Mouse (Mus musculus) limb, embryonic 13.5 days (tissue): ENCODE measurements at regions not wholly inside any gene's neighbourhood (a gene's known extent, or its start where the extent isn't known, plus 50 kb on each side); places are given as distances from the start of the nearest gene placed in this dataset.

ENCODE experiments used
- ATAC-seq: fragments of 200-750 bp; cut with Nextera tagmentation; 2 replicates; pipeline ENCODE4 v1.8.0; 2017; ENCODE audit warnings: low read depth, moderate number of reproducible peaks, moderate TSS enrichment; ENCODE audit not compliant: low FRiP score
- H3K27ac ChIP-seq: fragments of 300-500 bp; sonication (generic); 2 replicates; pipeline ENCODE4 v1.5.1; 2015; ENCODE audit warnings: inconsistent platforms, mild to moderate bottlenecking, moderate library complexity
- H3K27me3 ChIP-seq: fragments of 300-500 bp; sonication (generic); 2 replicates; pipeline ENCODE4 v1.6.1; 2015; ENCODE audit warnings: mild to moderate bottlenecking, inconsistent platforms
- H3K36me3 ChIP-seq: fragments of 300-500 bp; sonication (generic); 2 replicates; pipeline ENCODE4 v1.6.1; 2015; ENCODE audit warnings: inconsistent platforms, mild to moderate bottlenecking, moderate library complexity
- H3K4me1 ChIP-seq: fragments of 300-500 bp; sonication (generic); 2 replicates; pipeline ENCODE4 v1.6.1; 2015; ENCODE audit warnings: inconsistent platforms
- H3K4me2 ChIP-seq: fragments of 300-500 bp; sonication (generic); replicated peaks from 2 replicates; pipeline ENCODE4 v1.6.1; 2015; ENCODE audit warnings: inconsistent platforms, mild to moderate bottlenecking, moderate library complexity
- H3K4me3 ChIP-seq: fragments of 300-500 bp; sonication (generic); 2 replicates; pipeline ENCODE4 v1.5.1; 2015; ENCODE audit warnings: moderate library complexity, mild to moderate bottlenecking, inconsistent platforms
- H3K9ac ChIP-seq: fragments of 300-500 bp; sonication (generic); 2 replicates; pipeline ENCODE4 v1.6.1; 2015; ENCODE audit warnings: mild to moderate bottlenecking, inconsistent platforms
- H3K9me3 ChIP-seq: fragments of 300-500 bp; sonication (generic); 2 replicates; pipeline ENCODE4 v1.6.1; 2016; ENCODE audit warnings: inconsistent platforms
- WGBS: fragments of 180-500 bp; shearing (Covaris S2); methylation state at CpG from one replicate; pipeline ENCODE4 v1.1.7; 2015; 5-methylcytosine and 5-hydroxymethylcytosine counted together

GRCm38 (mm10) chr16:25104165-25104564 is 182.5 kb upstream of the Tprg start:
- no peak overlapping the region for H3K4me2 ChIP-seq
- H3K27ac ChIP-seq: no peak overlapping the region
- H3K9me3 ChIP-seq: no peaks in the 10 kb centered on the region; the same call in 1 of the 2 replicates
- H3K27me3 ChIP-seq: no peaks in the 10 kb centered on the region
- 84% methylated on average over 2 of the region's 2 CpGs for WGBS
- no peak overlapping the region for H3K4me3 ChIP-seq
- H3K36me3 ChIP-seq: no peaks in the 10 kb centered on the region
- ATAC-seq: no peak
- no peak overlapping the region for H3K9ac ChIP-seq
- no peaks in the 10 kb centered on the region for H3K4me1 ChIP-seq

DNA sequence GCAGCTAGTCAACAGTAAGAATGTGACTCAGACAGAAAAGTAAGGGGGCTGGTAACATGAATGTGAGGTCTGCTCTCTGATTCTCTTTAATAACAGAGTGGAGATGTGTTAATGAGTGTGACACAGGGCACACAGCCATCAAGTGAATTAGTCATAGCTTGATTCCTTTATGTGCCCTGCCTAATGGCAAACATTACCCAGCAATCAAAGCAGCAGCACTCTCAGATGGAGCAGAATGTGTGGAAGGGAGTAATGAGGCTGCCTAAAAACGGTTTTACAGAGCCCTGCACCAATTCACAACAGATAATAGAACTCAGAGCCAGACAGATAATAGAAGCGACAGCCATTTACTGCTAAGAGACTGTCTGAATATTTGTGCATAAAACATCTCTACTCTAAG is 182.0 kb upstream of the Tprg start:
- Histone ChIP-seq H3K4me1 (no peaks in the 10 kb centered on the region), H3K9me3 (no peaks in the 10 kb centered on the region), H3K36me3 (no peaks in the 10 kb centered on the region), H3K9ac (no peak overlapping the region), H3K4me2 (no peak overlapping the region), H3K27ac (no peak overlapping the region), H3K4me3 (no peak overlapping the region), H3K27me3 (no peaks in the 10 kb centered on the region)
- no peak for ATAC-seq
- WGBS: 43% methylated on average over 2 of the region's 2 CpGs

- no peak overlapping the region for H3K4me3 ChIP-seq
- H3K36me3 ChIP-seq: no peaks in the 10 kb centered on the region
- no peak overlapping the region for H3K27ac ChIP-seq
- H3K9me3 ChIP-seq: peaks cover 3% of the 10 kb centered on the region; the same call in 1 of the 2 replicates
- WGBS: 64% methylated on average over 4 of the region's 4 CpGs
- no peaks in the 10 kb centered on the region for H3K4me1 ChIP-seq
- H3K4me2 ChIP-seq: no peak overlapping the region
- no peak for ATAC-seq
- H3K27me3 ChIP-seq: no peaks in the 10 kb centered on the region
- H3K9ac ChIP-seq: no peak overlapping the region
Measured at GRCm38 (mm10) chr16:25140164-25140563, 146.5 kb upstream of the Tprg start.

DNA sequence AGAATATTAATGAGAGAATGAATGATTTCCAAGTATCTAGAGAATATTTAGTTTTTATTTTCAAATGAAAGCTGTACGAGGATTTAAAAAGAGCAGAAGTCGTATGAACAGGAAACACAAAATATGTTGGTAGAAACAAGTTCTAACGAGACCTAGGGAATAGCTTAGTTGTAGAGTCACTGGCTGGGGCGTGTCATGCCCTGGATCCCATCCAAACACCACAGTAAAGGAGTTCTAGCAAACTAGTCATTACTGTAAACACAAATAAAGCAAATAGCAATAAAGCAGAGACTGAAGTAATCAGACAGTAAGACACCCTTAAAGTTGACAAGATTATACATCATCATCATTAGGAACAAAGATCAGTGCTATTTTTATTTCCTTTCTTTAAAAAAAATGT is 139.1 kb upstream of the Tprg start:
- Histone ChIP-seq H3K36me3 (no peaks in the 10 kb centered on the region), H3K9ac (no peak overlapping the region), H3K9me3 (peaks cover 3% of the 10 kb centered on the region; the same call in 1 of the 2 replicates), H3K27me3 (no peaks in the 10 kb centered on the region), H3K4me1 (no peaks in the 10 kb centered on the region), H3K4me2 (no peak overlapping the region), H3K27ac (no peak overlapping the region), H3K4me3 (no peak overlapping the region)
- 57% methylated on average over 4 of the region's 4 CpGs for WGBS
- ATAC-seq: no peak

GRCm38 (mm10) chr16:25149186-25149585 is 137.4 kb upstream of the Tprg start:
- Histone ChIP-seq H3K36me3 (no peaks in the 10 kb centered on the region), H3K27ac (no peak overlapping the region), H3K4me2 (no peak overlapping the region), H3K9me3 (no peaks in the 10 kb centered on the region), H3K9ac (no peak overlapping the region), H3K4me3 (no peak overlapping the region), H3K27me3 (no peaks in the 10 kb centered on the region), H3K4me1 (no peaks in the 10 kb centered on the region)
- ATAC-seq: no peak
- 94% methylated on average over 1 of the region's 1 CpGs for WGBS

- H3K9me3 ChIP-seq: no peaks in the 10 kb centered on the region
- no peak overlapping the region for H3K4me3 ChIP-seq
- no peak overlapping the region for H3K27ac ChIP-seq
- H3K27me3 ChIP-seq: no peaks in the 10 kb centered on the region
- ATAC-seq: no peak
- H3K36me3 ChIP-seq: no peaks in the 10 kb centered on the region
- no peak overlapping the region for H3K9ac ChIP-seq
- H3K4me1 ChIP-seq: no peaks in the 10 kb centered on the region
- H3K4me2 ChIP-seq: no peak overlapping the region
Measured at GRCm38 (mm10) chr16:25176870-25177269, 109.7 kb upstream of the Tprg start.

- 80% methylated on average over 2 of the region's 2 CpGs for WGBS
- Histone ChIP-seq H3K4me1 (no peaks in the 10 kb centered on the region), H3K27ac (no peak overlapping the region), H3K9me3 (no peaks in the 10 kb centered on the region), H3K27me3 (no peaks in the 10 kb centered on the region), H3K4me3 (no peak overlapping the region), H3K36me3 (no peaks in the 10 kb centered on the region), H3K9ac (no peak overlapping the region), H3K4me2 (no peak overlapping the region)
- ATAC-seq: no peak
Measured at GRCm38 (mm10) chr16:25178055-25178454, 108.6 kb upstream of the Tprg start.

GRCm38 (mm10) chr16:25181939-25182338 is 104.7 kb upstream of the Tprg start:
- ATAC-seq: no peak
- no peak overlapping the region for H3K9ac ChIP-seq
- H3K27ac ChIP-seq: no peak overlapping the region
- H3K36me3 ChIP-seq: no peaks in the 10 kb centered on the region
- WGBS: 93% methylated on average over 6 of the region's 6 CpGs
- no peaks in the 10 kb centered on the region for H3K4me1 ChIP-seq
- no peak overlapping the region for H3K4me2 ChIP-seq
- no peak overlapping the region for H3K4me3 ChIP-seq
- H3K9me3 ChIP-seq: no peaks in the 10 kb centered on the region
- H3K27me3 ChIP-seq: no peaks in the 10 kb centered on the region

DNA sequence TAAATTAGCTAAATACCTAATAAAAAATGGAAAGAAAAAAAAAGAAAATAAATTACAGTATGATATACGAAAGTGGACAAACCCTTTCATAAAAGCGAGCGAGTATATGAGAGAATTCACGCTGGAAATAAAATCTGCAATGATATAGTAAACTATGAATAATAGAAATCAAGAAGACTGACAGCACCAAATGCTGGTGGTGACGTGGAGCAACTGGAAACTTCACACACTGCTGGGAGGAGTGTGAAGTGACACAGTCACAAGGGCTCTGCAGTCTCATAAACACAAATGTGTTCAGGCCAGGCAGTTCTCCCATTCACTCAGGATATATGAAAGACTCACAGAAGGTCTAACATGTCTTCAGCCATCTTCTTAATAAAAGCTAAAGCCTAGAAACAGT is 89.5 kb upstream of the Tprg start:
- H3K4me3 ChIP-seq: no peak overlapping the region
- H3K9ac ChIP-seq: no peak overlapping the region
- no peaks in the 10 kb centered on the region for H3K9me3 ChIP-seq
- H3K4me2 ChIP-seq: no peak overlapping the region
- H3K27me3 ChIP-seq: no peaks in the 10 kb centered on the region
- H3K36me3 ChIP-seq: no peaks in the 10 kb centered on the region
- no peak overlapping the region for H3K27ac ChIP-seq
- no peaks in the 10 kb centered on the region for H3K4me1 ChIP-seq
- 93% methylated on average over 5 of the region's 5 CpGs for WGBS
- no peak for ATAC-seq

DNA sequence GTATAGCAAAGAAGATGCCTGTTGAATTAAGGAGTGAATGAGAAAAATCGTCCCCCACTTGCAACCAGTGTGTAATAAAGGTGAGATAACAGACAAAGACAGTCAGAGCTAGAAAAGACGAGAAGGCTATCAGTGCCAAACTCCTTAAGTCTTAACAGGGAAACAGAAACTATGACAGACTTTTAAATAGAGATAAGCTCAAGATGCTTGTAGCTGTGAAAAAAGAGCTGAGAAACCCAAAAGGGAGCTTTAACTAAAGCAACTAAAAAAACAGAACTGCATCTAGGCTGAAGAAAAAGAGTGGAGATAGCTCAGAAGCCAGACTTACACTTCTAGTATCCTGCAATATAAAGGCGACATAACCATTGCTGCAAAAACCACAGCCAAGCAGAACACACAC is 87.8 kb upstream of the Tprg start:
- Histone ChIP-seq H3K4me1 (no peaks in the 10 kb centered on the region), H3K36me3 (no peaks in the 10 kb centered on the region), H3K27me3 (no peaks in the 10 kb centered on the region), H3K4me2 (no peak overlapping the region), H3K27ac (no peak overlapping the region), H3K9me3 (no peaks in the 10 kb centered on the region), H3K4me3 (no peak overlapping the region), H3K9ac (no peak overlapping the region)
- no peak for ATAC-seq
- WGBS: 72% methylated on average over 3 of the region's 3 CpGs

DNA sequence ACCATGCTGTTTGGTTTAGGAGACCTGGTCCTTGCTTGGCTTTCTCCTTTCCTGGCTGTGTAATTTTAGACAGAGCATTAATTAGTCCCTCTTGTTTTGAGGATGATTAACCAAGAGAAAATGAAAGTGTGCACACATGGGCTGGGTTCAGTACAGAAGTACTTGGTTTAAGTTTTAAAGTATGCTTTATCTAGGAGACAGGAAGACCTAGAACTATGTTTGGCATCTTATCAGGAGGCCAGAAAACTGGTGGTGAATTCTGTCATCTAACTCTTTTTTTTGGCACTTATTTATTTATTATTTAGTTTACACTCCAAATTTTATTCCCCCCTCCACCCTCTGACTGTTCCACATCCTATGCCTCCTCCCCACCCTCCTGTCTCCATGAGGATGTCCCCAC is 86.6 kb upstream of the Tprg start:
- no peak overlapping the region for H3K9ac ChIP-seq
- no peaks in the 10 kb centered on the region for H3K9me3 ChIP-seq
- no peaks in the 10 kb centered on the region for H3K36me3 ChIP-seq
- H3K4me2 ChIP-seq: no peak overlapping the region
- no peak overlapping the region; the same call in 1 of the 2 replicates for H3K27ac ChIP-seq
- no peak overlapping the region for H3K4me3 ChIP-seq
- no peaks in the 10 kb centered on the region for H3K4me1 ChIP-seq
- no peaks in the 10 kb centered on the region for H3K27me3 ChIP-seq
- ATAC-seq: no peak

DNA sequence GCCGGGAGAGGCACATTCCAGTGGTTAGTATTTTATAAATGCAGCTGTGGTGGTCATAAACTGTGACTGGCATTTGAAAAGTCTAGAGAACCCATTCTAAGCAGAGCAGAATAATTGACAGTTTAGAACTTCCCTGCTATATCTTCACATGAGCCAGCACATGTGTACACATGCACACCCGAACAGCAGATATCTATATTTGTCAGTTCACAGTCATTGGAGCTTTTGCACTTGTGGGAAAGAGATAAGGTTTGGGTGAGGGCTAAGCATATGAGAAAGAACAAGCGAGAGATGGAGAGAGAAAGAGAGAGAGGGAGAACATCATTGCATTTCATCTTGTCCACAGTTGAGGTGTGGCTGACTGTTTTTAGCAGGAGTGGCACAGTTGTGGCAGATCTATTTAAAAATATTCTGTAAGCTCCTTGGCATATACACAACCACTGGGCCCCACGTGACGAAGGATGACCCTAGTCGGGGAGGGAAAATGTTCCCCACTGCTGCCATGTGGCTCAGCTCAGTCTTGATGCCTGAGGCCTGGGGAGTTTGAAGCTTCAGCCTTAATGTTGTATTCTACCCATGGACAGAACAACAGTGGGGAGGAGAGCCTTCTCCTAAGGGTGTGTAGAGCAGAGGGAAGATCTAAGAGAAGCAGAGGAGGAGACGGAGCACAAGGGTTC is 85.4 kb upstream of the Tprg start:
- H3K36me3 ChIP-seq: no peaks in the 10 kb centered on the region
- H3K4me1 ChIP-seq: no peaks in the 10 kb centered on the region
- H3K27ac ChIP-seq: no peak overlapping the region
- H3K27me3 ChIP-seq: no peaks in the 10 kb centered on the region
- ATAC-seq: no peak
- no peak overlapping the region for H3K4me2 ChIP-seq
- no peak overlapping the region for H3K4me3 ChIP-seq
- H3K9ac ChIP-seq: no peak overlapping the region
- H3K9me3 ChIP-seq: no peaks in the 10 kb centered on the region
- WGBS: 83% methylated on average over 7 of the region's 7 CpGs

DNA sequence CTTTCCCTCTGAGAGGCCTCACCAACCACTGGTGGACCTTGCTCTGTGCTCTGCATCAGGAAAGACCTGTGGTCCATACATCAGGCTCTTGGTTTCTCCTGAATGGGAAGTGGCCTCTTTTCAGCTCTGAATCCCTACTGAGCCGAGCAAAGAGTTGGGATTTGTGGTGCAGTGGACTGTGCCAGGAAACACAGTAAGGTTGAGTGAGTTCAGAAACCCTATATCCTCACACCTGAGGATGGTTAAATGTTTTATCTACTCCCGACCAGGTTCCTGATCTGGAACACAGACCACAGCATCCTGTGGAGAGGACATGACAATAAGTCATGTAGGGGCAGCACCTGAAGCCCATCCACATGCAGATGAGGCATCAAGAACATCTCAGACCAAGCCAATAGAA is 73.4 kb upstream of the Tprg start:
- H3K27ac ChIP-seq: no peak overlapping the region
- no peaks in the 10 kb centered on the region for H3K4me1 ChIP-seq
- no peak for ATAC-seq
- H3K4me3 ChIP-seq: no peak overlapping the region
- no peaks in the 10 kb centered on the region for H3K9me3 ChIP-seq
- WGBS: 71% methylated on average over 2 of the region's 2 CpGs
- H3K4me2 ChIP-seq: no peak overlapping the region
- no peaks in the 10 kb centered on the region for H3K36me3 ChIP-seq
- no peak overlapping the region for H3K9ac ChIP-seq
- no peaks in the 10 kb centered on the region for H3K27me3 ChIP-seq
